Mouse (Mus musculus): ENCODE results near the gene Polr2e. TPM values are rescaled to one million over a fixed set of nuclear protein-coding genes. Genes with fewer than 3 reads are reported as not detected.
A peak's percentile ranks its signal among the peaks of the same experiment; 100 is the strongest.

Polr2e gene
- polyA plus RNA-seq, 1 experiment from 2014 or later = 255 TPM

DNA sequence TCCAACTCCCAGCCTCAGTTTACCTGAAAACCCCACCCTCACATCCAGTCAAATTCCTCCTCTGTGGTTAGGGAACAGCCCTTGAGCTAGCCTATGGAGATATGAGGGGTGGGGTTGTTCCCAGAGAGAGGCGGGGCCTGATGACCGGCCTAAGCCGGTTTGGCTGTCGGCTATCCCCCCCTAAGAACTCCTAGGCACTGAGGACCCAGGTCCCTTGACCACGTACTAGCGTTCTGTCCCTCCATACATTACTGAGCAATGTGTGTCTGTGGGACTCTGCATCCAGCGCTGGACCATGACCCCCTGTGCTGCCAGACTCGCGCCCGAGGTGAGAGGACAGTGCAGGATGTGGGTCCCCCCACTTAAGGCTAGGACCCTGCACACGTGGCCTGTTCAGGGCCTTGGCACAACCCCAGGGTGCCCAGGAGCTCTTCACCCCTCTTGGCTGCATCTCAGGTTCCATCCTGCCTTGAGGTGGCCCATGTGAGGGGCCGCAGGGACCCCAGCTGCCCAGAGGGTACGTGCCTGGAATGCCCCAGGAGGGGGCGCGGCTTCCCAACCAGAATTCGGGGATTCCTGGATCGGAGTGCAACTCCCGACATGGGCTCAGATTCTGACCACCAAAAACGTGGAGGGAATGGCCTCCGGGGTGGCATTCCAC, 20.0 kb downstream of the Polr2e start:
- Histone ChIP-seq H3K36me3 (ENCODE audit: control insufficient read depth, insufficient read depth, low read length) (0 out of 2 replicates have a peak, but pooled peaks cover 3% of the 10 kb centered on the region), H3K9ac (ENCODE audit: low read length) (peak overlapping the region; percentile 53), H3K27ac (ENCODE audit: low read depth) (peak overlapping the region; percentile 52), H3K4me2 (ENCODE audit: low read length) (peak overlapping the region; percentile 47), H3K27me3 (replicated peaks; ENCODE audit: control insufficient read depth, insufficient read depth, low read length) (peaks cover 9% of the 10 kb centered on the region), H3K4me1 (replicated peaks; ENCODE audit: control insufficient read depth, insufficient read depth, low read length) (peaks cover 14% of the 10 kb centered on the region; the same call in 1 of the 2 replicates), H3K4me3 (ENCODE audit: low read depth, low read length) (peak overlapping the region; percentile 27), H3K9me3 (ENCODE audit: control insufficient read depth, low read length) (no peaks in the 10 kb centered on the region)
- WGBS = 8% methylated on average over 20 of the region's 20 CpGs
- DNase-seq (ENCODE audit: low spot score) (peak; percentile 71), ATAC-seq (replicated peaks; ENCODE audit: low FRiP score, low TSS enrichment, low read depth) (peak; percentile 75)

- H3K36me3 ChIP-seq (ENCODE audit: control insufficient read depth, insufficient read depth, low read length) = 0 out of 2 replicates have a peak, but pooled peaks cover 3% of the 10 kb centered on the region
- DNase-seq (ENCODE audit: low spot score) = peak; percentile 70
- no peak overlapping the region; the same call in 1 of the 2 replicates for H3K27ac ChIP-seq (ENCODE audit: low read depth)
- H3K9me3 ChIP-seq (ENCODE audit: control insufficient read depth, low read length) = no peaks in the 10 kb centered on the region
- H3K27me3 ChIP-seq (replicated peaks; ENCODE audit: control insufficient read depth, insufficient read depth, low read length) = peaks cover 17% of the 10 kb centered on the region
- H3K4me3 ChIP-seq (ENCODE audit: low read depth, low read length) = no peak overlapping the region
- H3K9ac ChIP-seq (ENCODE audit: low read length) = no peak overlapping the region
- WGBS = 6% methylated on average over 14 of the region's 15 CpGs
- H3K4me2 ChIP-seq (ENCODE audit: low read length) = peak overlapping the region; percentile 47
- peaks cover 14% of the 10 kb centered on the region; the same call in 1 of the 2 replicates for H3K4me1 ChIP-seq (replicated peaks; ENCODE audit: control insufficient read depth, insufficient read depth, low read length)
- ATAC-seq (replicated peaks; ENCODE audit: low FRiP score, low TSS enrichment, low read depth) = peak; percentile 61
Measured at GRCm38 (mm10) chr10:80018739-80019297, 20.8 kb downstream of the Polr2e start.

GRCm38 (mm10) chr10:80017771-80018170, 21.8 kb downstream of the Polr2e start:
- DNase-seq (ENCODE audit: low spot score) = no peak
- WGBS = 84% methylated on average over 14 of the region's 14 CpGs
- peaks cover 27% of the 10 kb centered on the region for H3K27me3 ChIP-seq (replicated peaks; ENCODE audit: control insufficient read depth, insufficient read depth, low read length)
- H3K27ac ChIP-seq (ENCODE audit: low read depth) = no peak overlapping the region
- H3K4me2 ChIP-seq (ENCODE audit: low read length) = no peak overlapping the region
- peaks cover 14% of the 10 kb centered on the region; the same call in 1 of the 2 replicates for H3K4me1 ChIP-seq (replicated peaks; ENCODE audit: control insufficient read depth, insufficient read depth, low read length)
- H3K9me3 ChIP-seq (ENCODE audit: control insufficient read depth, low read length) = no peaks in the 10 kb centered on the region
- H3K36me3 ChIP-seq (ENCODE audit: control insufficient read depth, insufficient read depth, low read length) = 0 out of 2 replicates have a peak, but pooled peaks cover 3% of the 10 kb centered on the region
- no peak for ATAC-seq (replicated peaks; ENCODE audit: low FRiP score, low TSS enrichment, low read depth)
- H3K4me3 ChIP-seq (ENCODE audit: low read depth, low read length) = no peak overlapping the region
- H3K9ac ChIP-seq (ENCODE audit: low read length) = no peak overlapping the region

DNA sequence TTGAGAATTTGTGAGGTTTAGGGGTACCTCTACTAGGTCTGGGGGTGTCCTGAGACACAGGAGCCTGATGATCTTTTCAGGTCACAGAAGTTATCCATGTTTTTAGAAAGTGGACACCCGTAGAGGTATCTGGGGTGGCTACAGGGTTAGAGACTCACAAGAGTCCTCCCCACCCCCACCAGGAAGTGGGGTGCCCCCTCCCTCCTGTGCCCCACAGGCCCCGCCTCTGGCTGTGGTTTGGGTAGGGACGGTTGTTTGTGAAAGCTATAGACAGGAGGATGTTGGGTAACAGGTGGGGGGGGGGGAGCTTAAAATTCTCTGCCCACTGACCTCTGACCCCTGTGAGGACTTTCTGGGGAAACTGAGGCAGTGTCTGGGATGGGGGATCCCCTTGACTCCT, 22.2 kb downstream of the Polr2e start:
- Histone ChIP-seq H3K27ac (ENCODE audit: low read depth) (no peak overlapping the region), H3K4me1 (replicated peaks; ENCODE audit: control insufficient read depth, insufficient read depth, low read length) (peaks cover 14% of the 10 kb centered on the region; the same call in 1 of the 2 replicates), H3K9ac (ENCODE audit: low read length) (no peak overlapping the region), H3K4me2 (ENCODE audit: low read length) (no peak overlapping the region), H3K36me3 (ENCODE audit: control insufficient read depth, insufficient read depth, low read length) (0 out of 2 replicates have a peak, but pooled peaks cover 3% of the 10 kb centered on the region), H3K4me3 (ENCODE audit: low read depth, low read length) (no peak overlapping the region), H3K9me3 (ENCODE audit: control insufficient read depth, low read length) (no peaks in the 10 kb centered on the region), H3K27me3 (replicated peaks; ENCODE audit: control insufficient read depth, insufficient read depth, low read length) (peaks cover 29% of the 10 kb centered on the region)
- DNase-seq (ENCODE audit: low spot score) = no peak
- 74% methylated on average over 3 of the region's 3 CpGs for WGBS
- ATAC-seq (replicated peaks; ENCODE audit: low FRiP score, low TSS enrichment, low read depth) = no peak

GRCm38 (mm10) chr10:80016931-80017330, 22.7 kb downstream of the Polr2e start:
- ATAC-seq (replicated peaks; ENCODE audit: low FRiP score, low TSS enrichment, low read depth) = no peak
- Histone ChIP-seq H3K4me3 (ENCODE audit: low read depth, low read length) (0 out of 2 replicates have a peak overlapping the region, but pooled peaks have one; percentile 6), H3K27me3 (replicated peaks; ENCODE audit: control insufficient read depth, insufficient read depth, low read length) (peaks cover 29% of the 10 kb centered on the region), H3K27ac (ENCODE audit: low read depth) (no peak overlapping the region), H3K4me2 (ENCODE audit: low read length) (no peak overlapping the region), H3K9ac (ENCODE audit: low read length) (no peak overlapping the region), H3K36me3 (ENCODE audit: control insufficient read depth, insufficient read depth, low read length) (0 out of 2 replicates have a peak, but pooled peaks cover under 1% of the 10 kb centered on the region), H3K9me3 (ENCODE audit: control insufficient read depth, low read length) (no peaks in the 10 kb centered on the region), H3K4me1 (replicated peaks; ENCODE audit: control insufficient read depth, insufficient read depth, low read length) (peaks cover 14% of the 10 kb centered on the region; the same call in 1 of the 2 replicates)
- no peak for DNase-seq (ENCODE audit: low spot score)
- 92% methylated on average over 10 of the region's 10 CpGs for WGBS

GRCm38 (mm10) chr10:80016511-80016910, 23.1 kb downstream of the Polr2e start, which contains the start of gene Arhgap45:
Gene Arhgap45 (plus strand): TSS chr10:80016653.
- Histone ChIP-seq H3K27me3 (replicated peaks; ENCODE audit: control insufficient read depth, insufficient read depth, low read length) (peaks cover 32% of the 10 kb centered on the region), H3K4me3 (ENCODE audit: low read depth, low read length) (0 out of 2 replicates have a peak within 1 kb of the TSS, but pooled peaks have one; percentile 6), H3K4me1 (replicated peaks; ENCODE audit: control insufficient read depth, insufficient read depth, low read length) (peaks cover 14% of the 10 kb centered on the region; the same call in 1 of the 2 replicates), H3K9ac (ENCODE audit: low read length) (no peak within 1 kb of the TSS), H3K27ac (ENCODE audit: low read depth) (no peak within 1 kb of the TSS), H3K4me2 (ENCODE audit: low read length) (no peak within 1 kb of the TSS), H3K9me3 (ENCODE audit: control insufficient read depth, low read length) (no peaks in the 10 kb centered on the region), H3K36me3 (ENCODE audit: control insufficient read depth, insufficient read depth, low read length) (no peaks in the 10 kb centered on the region)
- DNase-seq (ENCODE audit: low spot score) (no peak), ATAC-seq (replicated peaks; ENCODE audit: low FRiP score, low TSS enrichment, low read depth) (no peak)
- 71% methylated on average over 11 of the region's 11 CpGs for WGBS

DNA sequence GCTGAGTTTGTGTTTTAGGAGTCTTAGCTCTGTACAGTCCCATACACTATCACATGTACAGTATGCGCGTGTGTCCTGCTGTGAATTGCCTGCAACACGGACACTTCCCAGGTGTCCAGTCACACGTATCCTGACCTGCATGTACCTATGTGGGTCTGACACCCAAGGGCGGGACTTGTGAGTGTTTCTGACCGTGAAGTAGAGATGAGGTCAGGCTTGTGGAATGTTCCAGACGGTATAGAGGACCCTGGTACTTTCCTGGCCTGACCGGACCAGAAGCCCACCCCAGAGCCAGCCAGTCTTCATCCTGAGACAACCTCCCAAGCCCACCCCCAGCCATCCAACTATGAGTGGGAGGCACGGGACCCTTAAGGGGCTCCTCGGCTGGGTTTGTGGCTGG, 24.0 kb downstream of the Polr2e start:
- H3K27me3 ChIP-seq (replicated peaks; ENCODE audit: control insufficient read depth, insufficient read depth, low read length) = peaks cover 32% of the 10 kb centered on the region
- DNase-seq (ENCODE audit: low spot score) (no peak), ATAC-seq (replicated peaks; ENCODE audit: low FRiP score, low TSS enrichment, low read depth) (no peak)
- no peak overlapping the region for H3K9ac ChIP-seq (ENCODE audit: low read length)
- 68% methylated on average over 10 of the region's 10 CpGs for WGBS
- H3K36me3 ChIP-seq (ENCODE audit: control insufficient read depth, insufficient read depth, low read length) = peaks cover 5% of the 10 kb centered on the region; the same call in 1 of the 2 replicates
- no peak overlapping the region for H3K4me2 ChIP-seq (ENCODE audit: low read length)
- peaks cover 14% of the 10 kb centered on the region; the same call in 1 of the 2 replicates for H3K4me1 ChIP-seq (replicated peaks; ENCODE audit: control insufficient read depth, insufficient read depth, low read length)
- no peak overlapping the region for H3K27ac ChIP-seq (ENCODE audit: low read depth)
- H3K9me3 ChIP-seq (ENCODE audit: control insufficient read depth, low read length) = peaks cover 8% of the 10 kb centered on the region
- H3K4me3 ChIP-seq (ENCODE audit: low read depth, low read length) = no peak overlapping the region

DNA sequence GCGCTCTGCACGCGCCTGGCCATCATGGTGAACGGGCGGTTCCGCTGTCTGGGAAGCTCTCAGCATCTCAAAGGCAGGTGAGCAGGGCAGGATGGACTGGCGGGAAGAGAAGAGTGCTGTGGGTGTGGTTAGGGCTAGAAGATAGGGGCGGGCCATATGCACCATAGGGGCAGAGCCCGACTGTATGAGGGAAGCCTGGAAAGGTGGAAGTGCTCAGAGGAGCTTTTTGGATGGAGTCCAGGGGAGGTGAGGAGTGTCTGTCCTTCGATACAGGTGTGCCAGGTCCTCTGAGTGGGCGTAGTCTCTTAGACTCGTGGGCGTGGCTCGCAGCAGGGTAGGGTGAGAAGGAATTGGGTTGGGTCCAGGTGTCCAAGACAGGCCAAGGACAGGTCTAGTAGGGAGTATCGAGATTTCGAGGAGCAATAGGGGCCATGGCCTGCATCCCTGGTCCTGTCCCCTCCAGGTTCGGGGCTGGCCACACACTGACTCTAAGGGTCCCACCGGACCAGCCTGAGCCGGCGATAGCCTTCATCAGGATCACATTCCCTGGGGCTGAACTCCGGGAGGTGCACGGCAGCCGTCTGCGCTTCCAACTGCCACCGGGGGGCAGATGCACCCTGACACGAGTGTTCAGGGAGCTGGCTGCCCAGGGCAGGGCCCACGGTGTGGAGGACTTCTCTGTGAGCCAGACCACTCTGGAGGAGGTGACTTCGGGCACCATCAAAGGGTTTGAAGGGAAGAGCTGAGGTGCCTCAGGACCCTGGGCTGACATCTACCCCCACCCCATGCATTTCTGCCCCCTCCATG, 24.9 kb downstream of the Polr2e start:
- Histone ChIP-seq H3K4me2 (ENCODE audit: low read length) (no peak overlapping the region), H3K27ac (ENCODE audit: low read depth) (no peak overlapping the region), H3K4me3 (ENCODE audit: low read depth, low read length) (no peak overlapping the region), H3K27me3 (replicated peaks; ENCODE audit: control insufficient read depth, insufficient read depth, low read length) (peaks cover 32% of the 10 kb centered on the region), H3K9ac (ENCODE audit: low read length) (no peak overlapping the region), H3K4me1 (replicated peaks; ENCODE audit: control insufficient read depth, insufficient read depth, low read length) (peaks cover 10% of the 10 kb centered on the region; the same call in 1 of the 2 replicates), H3K9me3 (ENCODE audit: control insufficient read depth, low read length) (peaks cover 17% of the 10 kb centered on the region), H3K36me3 (ENCODE audit: control insufficient read depth, insufficient read depth, low read length) (peaks cover 11% of the 10 kb centered on the region; the same call in 1 of the 2 replicates)
- 25% methylated on average over 28 of the region's 28 CpGs for WGBS
- ATAC-seq (replicated peaks; ENCODE audit: low FRiP score, low TSS enrichment, low read depth) = no peak
- no peak for DNase-seq (ENCODE audit: low spot score)

All from intestine, embryonic 14.5 days (tissue).